Mouse (Mus musculus): ENCODE data around the gene Ptcra. TPM values are rescaled to one million over a fixed set of nuclear protein-coding genes. Genes with fewer than 3 reads are reported as not detected.
A peak's percentile ranks its signal among the peaks of the same experiment; 100 is the strongest.

Ptcra gene
- total RNA-seq, 4 experiments from 2014 or later, result not detected

GRCm38 (mm10) chr17:46725731-46726645 is 37.5 kb downstream of the Ptcra start:
- no peak for DNase-seq (ENCODE audit: low spot score)

- no peak for DNase-seq (ENCODE audit: low spot score)
Observed at GRCm38 (mm10) chr17:46725273-46725672, 38.2 kb downstream of the Ptcra start.

GRCm38 (mm10) chr17:46724477-46725084 is 38.9 kb downstream of the Ptcra start:
- no peak for DNase-seq (ENCODE audit: low spot score)

DNA sequence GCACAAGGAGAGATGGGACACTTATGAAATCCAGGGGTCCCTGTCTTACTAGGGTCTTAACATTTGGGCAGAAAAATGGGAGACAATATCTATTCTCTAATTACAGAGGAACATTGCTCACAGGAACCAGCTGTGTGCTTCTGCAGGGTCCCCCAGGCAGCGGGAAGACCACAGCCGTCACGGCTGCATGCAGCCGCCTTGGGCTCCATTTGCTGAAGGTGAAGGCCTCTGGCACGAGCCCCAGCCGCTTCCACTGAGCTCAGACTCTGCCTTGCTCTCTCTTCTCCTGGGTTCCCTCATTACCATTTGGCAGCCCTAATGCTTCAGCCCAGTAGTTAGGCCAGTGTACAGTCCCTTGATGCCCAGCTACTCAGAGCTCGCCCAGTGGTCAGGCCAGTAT is 42.4 kb downstream of the Ptcra start:
- no peak for DNase-seq (ENCODE audit: low spot score)

DNA sequence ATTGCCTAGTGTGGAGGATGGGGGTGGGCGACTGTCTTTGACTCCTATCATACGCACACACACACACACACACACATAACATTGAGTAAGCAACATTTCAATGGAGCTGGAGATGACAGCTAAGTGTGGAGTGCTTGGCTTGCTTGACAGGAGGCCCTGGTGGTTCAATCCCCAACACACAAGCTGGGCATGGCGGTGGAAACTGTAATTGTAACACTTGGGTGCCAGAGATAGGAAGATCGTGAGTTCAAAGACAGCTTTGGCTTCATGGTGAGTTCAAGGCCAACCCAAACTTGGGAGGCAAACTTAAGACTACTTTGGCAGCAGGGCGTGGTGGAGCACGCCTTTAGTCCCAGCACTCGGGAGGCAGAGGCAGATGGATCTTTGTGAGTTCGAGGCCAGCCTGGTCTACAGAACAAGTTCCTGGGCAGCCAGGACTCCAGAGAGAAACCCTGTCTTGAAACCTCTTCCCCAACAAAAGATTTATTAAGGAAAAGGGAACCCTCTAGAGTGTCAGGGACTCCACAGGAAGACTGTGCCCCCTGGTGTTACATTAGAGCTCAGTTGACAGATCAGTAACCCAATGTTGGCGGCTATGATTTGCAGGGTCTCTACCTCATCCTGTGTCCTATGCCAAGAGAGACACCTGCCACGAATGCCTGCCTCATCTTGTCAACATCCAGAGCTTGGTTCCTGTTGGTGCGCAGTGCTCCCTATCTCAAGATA is 48.6 kb downstream of the Ptcra start:
- no peak for DNase-seq (ENCODE audit: low spot score)

DNA sequence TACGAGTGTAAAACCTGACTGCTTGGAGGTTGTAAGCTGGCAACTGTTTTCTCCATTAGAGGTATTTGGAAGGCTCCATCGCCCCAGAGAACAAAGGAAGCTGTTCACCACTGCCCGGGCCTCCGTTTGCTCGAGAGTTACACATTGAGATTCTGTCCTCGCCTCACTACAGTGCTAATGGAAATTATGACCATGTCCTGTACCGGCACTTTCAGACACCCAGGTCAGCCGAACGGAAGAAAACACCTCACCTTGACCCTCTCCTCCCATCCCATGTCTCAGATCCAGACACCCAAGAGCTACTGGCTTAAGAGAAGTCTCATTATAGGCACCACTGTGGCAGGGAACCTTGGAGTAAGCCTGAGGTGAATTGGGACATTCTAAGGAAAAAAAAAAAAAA is 49.7 kb downstream of the Ptcra start:
- DNase-seq (ENCODE audit: low spot score), result no peak

- no peak for DNase-seq (ENCODE audit: low spot score)
Observed at GRCm38 (mm10) chr17:46712442-46712841, 51.1 kb downstream of the Ptcra start.

DNA sequence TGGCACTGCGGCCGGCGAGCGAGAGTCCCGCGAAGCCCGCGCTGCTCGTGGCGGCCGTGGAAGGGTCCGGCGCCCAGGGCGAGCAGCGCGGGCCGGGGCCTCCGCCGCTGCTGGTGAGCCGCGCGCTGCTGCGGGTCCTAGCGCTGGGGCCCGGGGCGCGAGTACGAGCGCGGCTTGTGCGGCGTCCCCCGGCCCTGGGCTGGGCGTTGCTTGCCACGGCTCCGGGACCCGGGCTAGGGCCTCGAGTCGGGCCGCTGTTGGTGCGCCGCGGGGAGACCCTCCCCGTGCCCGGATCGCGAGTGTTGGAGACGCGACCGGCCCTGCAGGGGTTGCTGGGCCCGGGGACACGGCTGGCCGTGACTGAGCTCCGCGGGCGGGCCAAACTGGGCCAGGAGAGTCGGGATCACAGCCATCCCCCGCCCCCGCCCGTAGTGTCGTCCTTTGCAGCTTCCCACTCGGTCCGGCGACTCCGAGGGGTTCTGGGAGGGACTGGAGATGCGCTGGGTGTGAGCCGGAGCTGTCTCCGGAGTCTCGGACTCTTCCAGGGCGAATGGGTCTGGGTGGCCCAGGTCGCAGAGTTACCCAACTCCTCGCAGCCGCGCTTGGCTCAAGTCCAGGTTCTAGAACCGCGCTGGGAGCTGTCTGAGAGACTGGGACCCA is 51.8 kb downstream of the Ptcra start:
- no peak for DNase-seq (ENCODE audit: low spot score)

GRCm38 (mm10) chr17:46710959-46711597 is 52.4 kb downstream of the Ptcra start, which contains the start of gene Pex6:
Gene Pex6, plus strand, starts transcription at chr17:46711463.
- DNase-seq (ENCODE audit: low spot score), result peak; percentile 95

- no peak for DNase-seq (ENCODE audit: low spot score)
Observed at GRCm38 (mm10) chr17:46706375-46707089, 57.0 kb downstream of the Ptcra start.

Other genes starting within 250 kb of the Ptcra start
- 10 to 100 TPM; 22.7 to 28.0 (median 24.9) TPM for gene Cul9, start 217.3 kb downstream of the Ptcra start, total RNA-seq (2022)
- 100 to 1,000 TPM in 2 of 4 experiments, 10 to 100 TPM in 2; 84.1 to 121 (median 98.6) TPM for gene Srf, start 207.5 kb downstream of the Ptcra start, total RNA-seq (2022)
- 1 to 10 TPM; 1.8 to 3.5 (median 2.1) TPM for gene Ptk7, start 134.2 kb downstream of the Ptcra start, total RNA-seq (2022)
- gene Klc4, start 117.7 kb downstream of the Ptcra start, total RNA-seq (2022), result 10 to 100 TPM; 27.5 to 29.1 (median 28.5) TPM
- gene Mrpl2, start 117.5 kb downstream of the Ptcra start, total RNA-seq (2022), result 100 to 1,000 TPM; 115 to 133 (median 125) TPM
- gene Cul7, start 113.4 kb downstream of the Ptcra start, total RNA-seq (2022), result 10 to 100 TPM; 16.5 to 21.2 (median 18.7) TPM
- gene Rrp36, start 89.4 kb downstream of the Ptcra start, total RNA-seq (2022), result 10 to 100 TPM; 10.5 to 13.7 (median 12.4) TPM
- 10 to 100 TPM; 47.1 to 52.5 (median 51.6) TPM for gene Mea1, start 84.9 kb downstream of the Ptcra start, total RNA-seq (2022)
- gene Klhdc3, start 82.8 kb downstream of the Ptcra start, total RNA-seq (2022), result 10 to 100 TPM; 53.8 to 65.7 (median 61.5) TPM
- gene Ppp2r5d, start 58.6 kb downstream of the Ptcra start, total RNA-seq (2022), result 10 to 100 TPM; 25.1 to 31.0 (median 28.6) TPM
- gene Pex6, start 52.2 kb downstream of the Ptcra start, total RNA-seq (2022), result 10 to 100 TPM; 34.4 to 37.4 (median 35.7) TPM
- gene Gnmt, start 34.5 kb downstream of the Ptcra start, total RNA-seq (2022), result 1 to 10 TPM; 2.6 to 7.2 (median 3.4) TPM
- 10 to 100 TPM; 17.2 to 22.1 (median 18.4) TPM for gene Cnpy3, start 11.5 kb downstream of the Ptcra start, total RNA-seq (2022)
- 10 to 100 TPM; 24.2 to 33.2 (median 28.9) TPM for gene 2310039H08Rik, start 8.9 kb upstream of the Ptcra start, total RNA-seq (2022)
- 10 to 100 TPM; 43.9 to 58.6 (median 52.8) TPM for gene Rpl7l1, start 19.0 kb upstream of the Ptcra start, total RNA-seq (2022)
- gene Bicral, start 94.8 kb upstream of the Ptcra start, total RNA-seq (2022), result 10 to 100 TPM; 12.8 to 15.3 (median 14.4) TPM
- 10 to 100 TPM; 15.4 to 18.6 (median 17.3) TPM for gene Tbcc, start 127.0 kb upstream of the Ptcra start, total RNA-seq (2022)
- gene Prph2, start 146.7 kb upstream of the Ptcra start, total RNA-seq (2022), result not detected
- gene Ubr2, start 246.8 kb upstream of the Ptcra start, total RNA-seq (2022), result 10 to 100 TPM; 78.8 to 87.7 (median 82.8) TPM